Mouse (Mus musculus) adrenal gland, postnatal 14 days (tissue): ENCODE results near the gene Supt3. TPM values are rescaled to one million over a fixed set of nuclear protein-coding genes. Genes with fewer than 3 reads are reported as not detected.

ENCODE experiments used
- DNase-seq: peaks from one replicate; pipeline ENCODE4 v3.0.0; 2021; ENCODE audit warnings: mixed read lengths
- total RNA-seq: library from RNA; stranded (reverse); gene quantifications from 2 replicates; pipeline ENCODE4 v1.2.3, GENCODE M21; 2021

The Supt3 gene
- total RNA-seq, 1 experiment from 2014 or later, result 22.3 TPM

GRCm38 (mm10) chr17:44780353-44780752 lies 3.4 kb downstream of the Supt3 start:
- DNase-seq, result no peak

DNA sequence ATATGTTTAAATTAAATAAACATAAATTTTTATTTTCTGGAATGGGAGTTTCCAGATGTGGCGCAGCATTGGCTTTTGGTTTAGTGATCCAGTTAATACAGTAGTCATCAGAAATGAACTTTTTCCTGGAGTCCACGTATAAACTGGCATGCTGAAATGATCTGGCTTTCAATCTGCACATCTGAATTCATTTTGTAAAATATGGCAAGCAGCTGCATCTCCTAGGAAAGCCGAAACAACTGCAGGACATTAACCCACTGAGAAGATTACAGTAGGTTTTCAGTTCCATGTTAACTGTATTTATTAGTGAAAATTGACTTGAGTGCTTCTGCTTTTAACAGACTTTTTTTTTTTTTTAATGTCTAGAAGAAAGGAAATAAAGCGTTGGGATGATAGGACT lies 5.4 kb downstream of the Supt3 start:
- DNase-seq, result no peak

DNA sequence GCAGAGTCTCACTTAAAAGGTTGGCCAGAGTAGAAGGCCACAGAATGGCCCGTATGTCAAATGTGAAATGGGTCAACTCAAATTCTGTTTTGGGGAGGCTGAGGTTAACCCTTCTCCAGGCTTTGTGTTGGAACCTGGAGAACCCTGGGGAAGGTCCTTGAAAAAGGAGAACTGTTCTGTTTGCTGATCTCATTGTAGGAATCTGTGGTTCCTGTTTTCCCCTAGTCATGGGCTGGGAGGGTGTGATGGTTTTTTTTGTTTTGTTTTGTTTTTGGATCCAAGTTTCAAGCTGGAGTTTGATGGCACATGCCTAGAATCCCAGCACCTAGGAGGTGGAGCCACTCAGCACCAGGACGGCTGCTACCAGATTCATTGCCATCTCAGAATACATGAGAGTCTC lies 6.2 kb downstream of the Supt3 start:
- DNase-seq, result no peak

- DNase-seq, result peak; percentile 24
These were observed 12.2 kb downstream of the Supt3 start for GRCm38 (mm10) chr17:44788982-44789747.

DNA sequence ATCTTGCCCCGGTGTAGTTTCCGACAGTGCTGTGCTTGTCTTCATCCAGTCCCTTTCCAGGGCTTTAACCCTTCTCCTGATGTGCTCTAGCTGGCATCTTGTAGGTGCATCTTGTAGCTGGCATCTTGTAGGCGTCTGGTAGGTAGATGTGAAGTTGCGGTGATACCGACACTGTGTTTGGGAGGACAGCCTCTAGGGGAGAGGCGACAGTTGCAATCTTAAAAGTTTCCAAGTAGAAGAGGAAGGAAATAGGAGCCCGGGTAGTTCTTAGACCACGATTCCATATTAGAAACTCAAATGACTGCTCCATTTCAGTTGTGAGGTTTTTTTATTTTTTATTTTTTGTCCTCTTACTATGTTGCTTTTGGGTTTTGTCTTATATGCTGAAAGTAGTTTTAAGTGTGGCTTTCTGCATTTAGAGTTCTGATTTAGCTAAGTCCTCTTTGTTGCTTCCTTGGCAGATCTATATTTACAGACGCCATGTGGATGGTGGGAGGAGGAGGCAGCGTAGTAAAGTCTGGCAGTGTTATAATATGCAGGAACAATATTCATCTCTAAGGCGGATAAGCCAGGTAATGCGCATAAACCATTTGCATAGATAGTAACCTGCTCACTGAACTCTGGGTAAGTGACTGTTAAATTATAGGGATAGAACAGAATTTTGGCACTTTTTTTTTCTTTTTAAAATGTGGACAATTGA lies 15.4 kb downstream of the Supt3 start:
- DNase-seq, result no peak

DNA sequence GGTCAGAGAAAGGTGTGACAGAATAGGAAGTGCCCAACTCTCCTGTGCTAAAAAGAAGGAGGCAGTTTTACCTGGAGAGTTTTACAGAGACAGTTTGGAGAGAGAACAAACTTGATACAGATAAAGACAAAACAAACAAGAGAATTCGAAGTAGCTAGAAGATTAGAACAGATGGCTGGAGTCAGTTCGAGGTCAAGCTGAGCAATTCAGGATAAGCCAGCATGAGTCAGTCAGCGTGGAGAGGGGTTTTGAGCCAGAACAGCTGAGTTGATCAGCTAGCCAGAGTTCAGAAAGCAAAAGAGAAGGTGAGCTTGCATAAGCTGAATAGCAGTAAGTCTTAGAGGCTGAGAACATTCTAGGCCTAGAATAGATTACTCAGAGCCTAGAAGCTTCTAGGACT lies 20.4 kb downstream of the Supt3 start:
- peak; percentile 44 for DNase-seq

GRCm38 (mm10) chr17:44807031-44807430 lies 30.1 kb downstream of the Supt3 start:
- no peak for DNase-seq

- DNase-seq, result no peak
These were observed 37.7 kb downstream of the Supt3 start, which contains the start of gene Runx2 for GRCm38 (mm10) chr17:44814508-44815175. TSS of gene Runx2 (minus strand) at chr17:44814797.

DNA sequence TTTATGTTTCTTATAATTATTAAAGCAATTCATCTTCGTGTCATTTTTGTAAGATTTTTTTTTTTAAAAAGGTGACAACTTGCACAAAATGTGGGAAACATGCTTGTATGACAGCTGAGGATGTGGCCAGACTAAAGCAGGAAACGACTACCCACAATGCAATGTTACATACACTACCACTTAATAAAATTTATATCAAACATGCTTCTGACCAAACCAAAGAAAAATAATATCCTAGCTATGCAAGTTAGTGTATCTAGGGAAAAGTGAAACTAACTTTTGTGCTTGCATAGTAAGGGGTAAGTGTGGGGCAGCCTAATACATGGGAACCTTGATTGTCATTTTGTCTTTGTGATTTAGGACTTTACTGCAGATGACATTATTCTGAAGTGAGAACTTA lies 41.9 kb downstream of the Supt3 start:
- no peak for DNase-seq

DNA sequence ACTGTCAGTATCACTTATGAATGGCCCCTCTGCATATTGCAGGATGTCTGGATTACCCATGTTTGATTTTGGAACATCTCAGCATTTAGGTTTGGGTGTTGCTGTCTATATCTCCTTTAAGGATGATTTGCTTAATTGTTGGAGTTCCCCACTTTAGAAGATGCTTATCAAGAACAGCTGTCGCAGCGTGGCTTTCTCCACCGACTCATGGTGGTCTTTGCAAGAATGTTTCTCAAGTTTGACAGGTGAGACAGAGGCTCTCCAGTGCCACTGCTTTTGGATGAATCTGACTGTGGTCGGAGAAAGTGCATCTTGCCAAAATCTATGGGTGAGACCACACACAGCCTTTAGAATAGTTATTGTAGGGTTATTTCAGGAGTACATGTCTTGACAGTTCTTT lies 42.9 kb downstream of the Supt3 start:
- no peak for DNase-seq

DNA sequence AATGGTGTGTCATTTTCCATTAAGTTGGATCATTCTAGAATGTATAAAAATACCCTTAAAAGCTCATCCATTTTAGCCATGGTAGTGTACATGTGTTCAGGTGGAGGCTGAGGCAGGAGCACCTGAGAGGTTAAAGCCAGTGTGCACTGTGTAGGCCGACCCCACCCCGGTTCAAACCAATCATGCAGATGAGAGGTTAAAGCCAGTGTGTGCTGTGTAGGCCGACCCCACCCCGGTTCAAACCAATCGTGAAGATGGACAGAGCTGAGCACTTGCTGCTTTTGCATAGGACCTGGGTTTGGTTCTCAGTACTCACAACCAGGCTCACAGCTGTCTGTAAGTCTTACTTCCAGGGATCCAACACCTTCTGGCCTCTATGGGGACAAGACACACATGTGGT lies 45.0 kb downstream of the Supt3 start:
- no peak for DNase-seq

GRCm38 (mm10) chr17:44827124-44827523 lies 50.2 kb downstream of the Supt3 start:
- DNase-seq, result no peak

- DNase-seq, result no peak
These were observed 51.0 kb downstream of the Supt3 start for GRCm38 (mm10) chr17:44827964-44828363.

DNA sequence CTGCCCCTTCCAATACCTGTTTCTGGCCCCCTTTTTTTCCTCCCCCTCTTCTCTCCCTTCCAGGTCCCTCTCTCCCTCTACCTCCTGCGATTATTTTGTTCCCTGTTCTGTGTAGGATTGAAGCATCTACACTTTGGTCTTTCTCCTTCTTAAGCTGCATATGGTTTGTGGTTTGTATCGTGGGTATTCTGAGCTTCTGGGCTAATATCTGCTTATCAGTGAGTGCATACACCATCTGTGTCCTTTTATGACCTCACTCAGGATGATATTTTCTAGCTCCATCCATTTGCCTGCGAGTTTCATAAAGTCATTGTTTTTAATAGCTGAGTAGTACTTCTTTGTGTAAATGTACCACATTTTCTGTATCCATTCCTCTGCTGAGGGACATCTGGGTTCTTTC lies 52.6 kb downstream of the Supt3 start:
- DNase-seq, result no peak

DNA sequence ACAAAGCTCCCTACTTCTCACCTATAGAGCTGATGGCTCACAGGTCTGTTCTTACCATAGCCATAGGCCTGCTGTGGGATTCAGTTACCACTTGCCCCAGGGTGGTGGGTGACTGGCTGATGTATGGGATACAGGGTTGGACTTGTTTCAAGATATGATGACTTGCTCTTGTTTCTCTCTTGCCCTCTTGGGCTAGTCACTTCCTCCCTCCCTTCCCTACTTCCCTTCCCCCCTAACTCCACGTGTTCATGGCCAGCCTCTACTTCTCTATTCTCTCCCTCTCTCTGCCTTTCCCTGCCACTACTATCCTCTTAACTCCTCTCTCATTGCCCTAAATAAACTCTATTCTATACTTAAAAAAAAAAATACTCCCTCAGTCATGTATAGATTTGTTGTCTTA lies 54.2 kb downstream of the Supt3 start:
- no peak for DNase-seq

DNA sequence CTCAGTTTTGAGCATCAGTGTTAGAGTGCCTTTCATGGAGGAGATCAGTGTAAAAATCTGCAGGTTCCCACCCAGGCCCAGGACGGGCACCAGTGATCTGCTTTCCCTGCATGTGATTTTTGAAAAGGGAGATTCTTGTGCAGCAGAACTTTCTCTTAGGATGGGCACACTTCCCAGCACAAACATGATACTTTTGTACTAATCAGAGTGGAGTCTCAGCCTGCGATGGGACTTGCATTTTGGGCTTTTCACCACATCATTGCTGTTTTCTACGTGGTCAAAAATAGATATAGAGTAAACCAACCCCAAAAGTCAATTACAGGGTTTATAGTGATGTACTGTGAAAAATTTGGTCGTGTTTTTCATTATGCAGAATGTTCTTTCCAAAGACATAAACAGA lies 65.2 kb downstream of the Supt3 start:
- no peak for DNase-seq

DNA sequence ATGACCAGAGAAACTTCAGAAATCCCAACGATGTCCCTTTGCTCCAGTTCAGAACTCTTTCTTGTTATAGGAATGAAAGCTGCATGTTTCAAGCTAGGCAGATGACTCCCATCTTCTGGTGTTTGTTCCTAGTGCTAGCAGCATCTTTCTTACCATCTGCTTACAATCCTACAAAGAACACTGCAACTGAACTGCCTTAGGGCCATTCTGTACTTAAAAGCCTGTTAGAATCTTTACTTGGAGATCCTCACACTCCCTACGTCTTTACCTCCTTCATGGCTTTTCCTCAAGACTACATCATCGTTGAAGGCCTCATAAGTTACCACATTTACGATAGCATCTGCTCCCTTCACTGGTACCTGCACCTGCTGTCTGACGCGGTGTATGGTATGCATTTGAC lies 86.2 kb downstream of the Supt3 start:
- DNase-seq, result no peak

- DNase-seq, result no peak
These were observed 116.6 kb downstream of the Supt3 start for GRCm38 (mm10) chr17:44893592-44893991.

DNA sequence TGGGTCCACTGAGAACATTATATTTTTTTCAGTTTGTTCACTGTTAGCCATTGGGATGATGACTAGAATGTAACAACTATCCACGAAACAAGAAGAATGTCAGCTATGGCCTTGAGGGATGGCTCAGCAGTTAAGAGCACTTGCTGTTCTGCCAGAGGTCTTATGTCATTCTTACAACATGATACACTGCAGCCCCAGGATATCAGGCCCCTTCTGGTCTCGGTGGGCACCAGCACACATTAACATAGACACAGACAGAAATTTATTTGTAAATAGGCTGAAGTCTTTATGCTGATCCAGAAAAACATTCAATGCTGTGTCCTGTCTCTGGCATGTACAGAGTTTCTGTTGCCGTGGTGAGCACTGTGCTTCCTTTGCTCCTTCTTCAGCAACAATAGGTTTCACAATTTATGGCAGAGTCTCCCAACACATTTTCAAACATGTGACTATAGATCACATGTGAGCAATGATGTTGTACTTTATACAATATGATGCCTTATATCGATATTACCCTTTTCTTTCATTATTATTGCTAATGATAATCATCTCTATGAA lies 166.7 kb downstream of the Supt3 start:
- DNase-seq, result peak; percentile 33

- peak; percentile 23 for DNase-seq
These were observed 168.4 kb downstream of the Supt3 start for GRCm38 (mm10) chr17:44945333-44945732.

DNA sequence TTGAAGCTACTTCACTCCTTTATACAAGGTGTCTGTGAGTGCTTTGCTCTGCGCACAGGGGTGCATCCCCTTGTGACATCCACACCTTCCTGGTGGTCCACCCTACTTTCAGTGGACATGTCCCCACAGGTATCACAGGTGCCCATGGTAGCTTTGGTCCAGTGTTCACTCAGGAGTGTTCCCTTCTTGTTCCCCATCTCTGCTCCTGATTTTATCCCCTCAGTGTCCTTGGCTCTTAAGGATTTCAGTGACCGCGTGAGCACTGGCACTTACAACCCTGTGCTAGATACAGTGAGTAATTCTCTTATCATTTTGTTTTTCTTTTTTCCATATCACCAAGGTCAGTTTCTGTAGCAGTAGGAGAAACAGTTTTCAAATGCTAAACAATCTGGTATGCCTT lies 171.4 kb downstream of the Supt3 start:
- peak; percentile 24 for DNase-seq

GRCm38 (mm10) chr17:44956671-44957070 lies 179.7 kb downstream of the Supt3 start:
- DNase-seq, result no peak
